Mouse (Mus musculus): ENCODE measurements around the gene Hacd1. TPM values are rescaled to one million over a fixed set of nuclear protein-coding genes. Genes with fewer than 3 reads are reported as not detected.

Gene Hacd1
- total RNA-seq, 1 experiment from 2014 or later: not detected

- no peak for ATAC-seq (replicated peaks; ENCODE audit: insufficient number of reproducible peaks, low FRiP score, low TSS enrichment, poor library complexity, severe bottlenecking)
Observed at GRCm38 (mm10) chr2:14043011-14043410, 12.9 kb downstream of the Hacd1 start.

DNA sequence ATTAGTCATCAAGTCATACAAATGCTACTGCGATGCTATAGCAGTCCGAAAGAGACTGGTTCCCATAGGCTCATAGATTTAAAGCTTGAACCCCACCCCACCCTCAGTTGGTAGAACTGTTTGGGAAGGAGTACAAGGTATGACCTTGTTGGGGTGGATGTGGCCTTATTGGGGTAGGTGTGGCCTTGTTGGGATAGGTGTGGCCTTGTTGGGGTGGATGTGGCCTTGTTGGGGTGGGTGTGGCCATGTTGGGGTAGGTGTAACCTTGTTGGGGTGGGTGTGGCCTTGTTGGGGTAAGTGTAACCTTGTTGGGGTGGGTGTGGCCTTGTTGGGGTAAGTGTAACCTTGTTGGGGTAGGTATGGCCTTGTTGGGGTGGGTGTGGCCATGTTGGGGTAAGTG is 14.7 kb downstream of the Hacd1 start:
- ATAC-seq (replicated peaks; ENCODE audit: insufficient number of reproducible peaks, low FRiP score, low TSS enrichment, poor library complexity, severe bottlenecking): no peak

GRCm38 (mm10) chr2:14019228-14019627 is 36.7 kb downstream of the Hacd1 start:
- no peak for ATAC-seq (replicated peaks; ENCODE audit: insufficient number of reproducible peaks, low FRiP score, low TSS enrichment, poor library complexity, severe bottlenecking)

DNA sequence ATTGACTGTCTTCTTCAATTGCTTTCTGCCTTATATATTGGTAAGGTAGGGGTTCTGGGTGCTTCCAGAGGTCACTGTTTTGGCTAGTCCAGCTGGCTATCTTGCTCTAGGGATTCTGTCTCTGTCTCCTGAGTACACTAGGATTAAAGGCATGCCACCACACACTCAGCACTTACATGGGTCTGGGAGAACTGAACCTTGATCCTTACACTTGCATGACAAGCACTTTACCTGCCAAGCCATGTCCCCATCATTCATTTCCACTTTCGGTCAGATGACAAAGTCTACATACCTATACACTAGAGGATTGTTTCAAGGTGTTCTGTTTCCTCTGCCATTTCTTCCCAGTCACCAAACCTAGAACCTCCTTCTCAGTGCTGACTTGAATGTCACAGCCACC is 50.8 kb downstream of the Hacd1 start:
- ATAC-seq (replicated peaks; ENCODE audit: insufficient number of reproducible peaks, low FRiP score, low TSS enrichment, poor library complexity, severe bottlenecking): no peak

DNA sequence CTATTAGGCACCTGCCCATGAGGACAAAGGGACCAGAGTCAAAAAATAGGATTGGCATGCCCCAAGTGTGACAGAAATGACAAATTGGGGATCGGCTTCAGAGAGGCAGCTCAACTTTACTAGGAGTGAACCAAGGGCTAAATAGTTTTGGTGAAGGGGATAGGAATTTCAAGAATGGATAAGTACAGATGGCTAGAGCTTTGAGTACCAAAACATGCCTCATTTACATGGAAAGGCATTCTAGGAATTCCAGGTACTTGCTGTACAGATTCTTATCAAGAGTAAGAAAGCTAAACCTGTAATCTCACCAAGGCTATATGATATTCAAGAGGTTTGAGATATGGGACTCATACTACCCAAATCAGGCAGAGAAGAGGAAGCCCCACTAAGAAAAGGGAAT is 95.8 kb downstream of the Hacd1 start:
- no peak for ATAC-seq (replicated peaks; ENCODE audit: insufficient number of reproducible peaks, low FRiP score, low TSS enrichment, poor library complexity, severe bottlenecking)

DNA sequence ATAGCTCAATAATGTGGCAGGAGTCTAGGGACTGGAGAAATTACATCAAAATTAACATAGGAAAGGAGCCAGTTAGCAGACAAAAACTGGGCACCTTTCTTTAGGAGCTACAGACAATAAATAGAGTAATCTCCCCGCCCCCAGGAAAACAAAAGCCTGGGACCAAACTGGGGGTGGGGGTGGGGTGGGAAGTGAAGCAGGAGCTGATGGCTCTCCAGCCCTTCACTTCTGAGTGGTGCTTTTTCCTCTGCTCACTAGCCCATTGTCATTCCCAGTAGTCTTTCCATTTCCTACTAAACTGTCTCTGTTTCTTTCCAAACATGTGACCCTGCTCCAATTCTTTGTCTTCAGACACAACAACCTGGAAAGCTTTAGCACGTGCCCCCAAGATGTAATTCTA is 99.5 kb downstream of the Hacd1 start:
- no peak for ATAC-seq (replicated peaks; ENCODE audit: insufficient number of reproducible peaks, low FRiP score, low TSS enrichment, poor library complexity, severe bottlenecking)

- ATAC-seq (replicated peaks; ENCODE audit: insufficient number of reproducible peaks, low FRiP score, low TSS enrichment, poor library complexity, severe bottlenecking): no peak
Observed at GRCm38 (mm10) chr2:13938118-13938517, 117.8 kb downstream of the Hacd1 start.

GRCm38 (mm10) chr2:13935343-13935742 is 120.6 kb downstream of the Hacd1 start:
- ATAC-seq (replicated peaks; ENCODE audit: insufficient number of reproducible peaks, low FRiP score, low TSS enrichment, poor library complexity, severe bottlenecking): no peak

GRCm38 (mm10) chr2:13932253-13932652 is 123.7 kb downstream of the Hacd1 start:
- ATAC-seq (replicated peaks; ENCODE audit: insufficient number of reproducible peaks, low FRiP score, low TSS enrichment, poor library complexity, severe bottlenecking): no peak

DNA sequence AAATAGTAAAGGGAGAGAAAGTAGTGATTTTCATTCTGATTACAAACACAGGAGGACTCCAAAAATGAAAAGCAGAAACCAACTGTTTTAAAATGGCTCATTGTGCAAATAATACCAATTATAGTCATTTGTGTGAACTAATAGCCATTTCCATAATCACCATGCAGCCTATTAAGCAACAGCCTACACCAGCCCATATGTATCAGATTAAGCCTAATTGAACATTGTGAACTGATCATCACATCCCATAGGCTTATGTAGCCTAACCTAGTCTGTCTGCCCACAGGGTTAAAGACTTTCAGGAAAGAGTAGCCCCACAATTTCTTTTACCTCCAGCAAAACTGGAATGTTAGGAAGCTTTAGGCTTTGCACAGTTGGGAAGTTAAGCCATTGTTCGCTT is 125.2 kb downstream of the Hacd1 start:
- ATAC-seq (replicated peaks; ENCODE audit: insufficient number of reproducible peaks, low FRiP score, low TSS enrichment, poor library complexity, severe bottlenecking): no peak

GRCm38 (mm10) chr2:13888568-13888967 is 167.4 kb downstream of the Hacd1 start:
- ATAC-seq (replicated peaks; ENCODE audit: insufficient number of reproducible peaks, low FRiP score, low TSS enrichment, poor library complexity, severe bottlenecking): no peak

GRCm38 (mm10) chr2:13857461-13857860 is 198.5 kb downstream of the Hacd1 start:
- ATAC-seq (replicated peaks; ENCODE audit: insufficient number of reproducible peaks, low FRiP score, low TSS enrichment, poor library complexity, severe bottlenecking): no peak

- ATAC-seq (replicated peaks; ENCODE audit: insufficient number of reproducible peaks, low FRiP score, low TSS enrichment, poor library complexity, severe bottlenecking): no peak
Observed at GRCm38 (mm10) chr2:13855510-13855909, 200.4 kb downstream of the Hacd1 start.

DNA sequence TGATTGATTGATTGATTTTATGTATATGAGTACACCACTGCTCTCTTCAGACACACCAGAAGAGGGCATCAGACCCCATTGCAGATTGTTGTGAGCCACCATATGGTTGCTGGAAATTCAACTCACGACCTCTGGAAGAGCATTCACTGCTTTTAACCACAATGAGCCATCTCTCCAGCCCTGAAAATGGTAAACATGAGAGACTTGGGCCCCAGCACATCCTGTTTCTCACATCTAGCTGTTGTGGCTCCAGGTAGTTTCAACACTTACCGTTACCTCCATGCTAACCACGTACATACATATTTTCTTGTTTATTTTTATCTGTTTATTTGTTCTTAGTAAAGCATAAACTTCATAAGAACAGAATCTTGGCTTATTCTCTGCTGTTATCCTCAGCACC is 219.6 kb downstream of the Hacd1 start:
- no peak for ATAC-seq (replicated peaks; ENCODE audit: insufficient number of reproducible peaks, low FRiP score, low TSS enrichment, poor library complexity, severe bottlenecking)

- ATAC-seq (replicated peaks; ENCODE audit: insufficient number of reproducible peaks, low FRiP score, low TSS enrichment, poor library complexity, severe bottlenecking): no peak
Observed at GRCm38 (mm10) chr2:13834989-13835388, 220.9 kb downstream of the Hacd1 start.

DNA sequence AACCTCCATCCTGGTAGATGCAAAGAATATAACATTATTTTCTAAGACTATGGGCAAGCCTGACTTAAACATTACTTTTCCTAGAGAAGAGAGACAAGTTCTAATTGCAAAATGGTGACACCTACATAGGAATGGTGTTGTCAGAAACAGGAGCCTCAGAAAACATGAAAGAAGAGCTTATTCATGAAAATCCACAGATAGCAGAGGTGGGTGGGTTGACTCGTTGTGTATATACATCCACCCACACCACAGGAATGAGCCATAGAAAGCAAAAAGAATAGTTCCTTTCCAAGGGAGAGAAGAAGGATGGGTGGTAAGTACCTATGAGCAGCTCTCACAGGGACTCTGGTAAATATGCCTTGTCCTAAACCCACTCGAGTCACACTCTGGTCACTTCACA is 239.3 kb downstream of the Hacd1 start:
- ATAC-seq (replicated peaks; ENCODE audit: insufficient number of reproducible peaks, low FRiP score, low TSS enrichment, poor library complexity, severe bottlenecking): no peak

DNA sequence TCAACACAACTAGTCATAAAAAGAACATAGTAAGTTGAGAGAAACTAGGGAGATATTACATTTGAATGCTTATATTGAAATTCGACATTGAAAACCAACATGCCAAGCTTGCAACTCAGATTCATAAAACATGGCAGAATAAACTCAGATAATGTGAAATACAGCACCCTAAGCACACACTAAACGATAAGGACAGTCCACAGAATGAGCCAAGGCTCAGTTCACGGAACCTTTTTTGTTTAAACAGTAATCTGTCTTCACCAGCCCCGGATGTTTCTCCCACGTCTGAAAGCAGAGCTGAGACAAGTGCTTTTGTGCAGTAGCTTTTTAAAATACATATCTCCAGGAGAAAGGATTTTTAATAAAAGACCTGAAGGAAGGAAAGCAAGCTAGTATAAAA is 247.3 kb downstream of the Hacd1 start:
- ATAC-seq (replicated peaks; ENCODE audit: insufficient number of reproducible peaks, low FRiP score, low TSS enrichment, poor library complexity, severe bottlenecking): no peak

DNA sequence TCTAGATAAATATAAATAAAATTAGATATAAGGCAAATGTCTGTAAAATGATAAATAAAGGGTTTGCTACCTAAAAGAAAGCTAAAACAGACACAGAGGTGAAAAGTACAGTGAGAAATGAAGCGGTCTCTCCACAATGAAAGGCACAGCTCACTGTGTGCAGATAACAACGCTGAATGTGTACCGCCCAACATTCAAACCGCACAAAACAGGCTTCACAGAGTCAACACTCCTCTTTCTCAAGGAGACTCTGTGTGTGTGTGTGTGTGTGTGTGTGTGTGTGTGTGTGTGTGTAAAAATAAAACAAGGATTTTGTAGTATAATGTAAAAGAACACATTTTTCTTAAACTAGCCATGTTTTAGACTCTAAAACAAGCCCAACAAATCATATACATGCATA is 247.9 kb downstream of the Hacd1 start:
- ATAC-seq (replicated peaks; ENCODE audit: insufficient number of reproducible peaks, low FRiP score, low TSS enrichment, poor library complexity, severe bottlenecking): no peak

DNA sequence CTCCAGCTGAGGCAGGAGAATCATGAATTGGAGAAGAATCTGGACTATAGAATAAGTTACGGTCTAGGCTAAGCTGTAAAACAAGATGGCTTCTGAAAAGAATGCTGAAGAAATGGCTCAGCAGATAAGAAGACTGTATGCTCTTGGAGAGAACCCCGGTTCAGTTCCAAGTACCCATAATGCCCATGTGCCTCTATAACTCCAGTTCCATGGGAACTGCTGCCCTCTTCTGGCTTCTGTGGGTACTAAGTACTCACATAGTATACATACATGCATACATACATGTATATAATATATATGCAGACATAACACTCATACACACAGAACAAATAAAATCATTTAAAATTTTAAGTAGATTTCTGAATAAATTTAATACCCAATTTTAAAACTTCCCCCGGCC is 249.8 kb downstream of the Hacd1 start:
- ATAC-seq (replicated peaks; ENCODE audit: insufficient number of reproducible peaks, low FRiP score, low TSS enrichment, poor library complexity, severe bottlenecking): no peak

DNA sequence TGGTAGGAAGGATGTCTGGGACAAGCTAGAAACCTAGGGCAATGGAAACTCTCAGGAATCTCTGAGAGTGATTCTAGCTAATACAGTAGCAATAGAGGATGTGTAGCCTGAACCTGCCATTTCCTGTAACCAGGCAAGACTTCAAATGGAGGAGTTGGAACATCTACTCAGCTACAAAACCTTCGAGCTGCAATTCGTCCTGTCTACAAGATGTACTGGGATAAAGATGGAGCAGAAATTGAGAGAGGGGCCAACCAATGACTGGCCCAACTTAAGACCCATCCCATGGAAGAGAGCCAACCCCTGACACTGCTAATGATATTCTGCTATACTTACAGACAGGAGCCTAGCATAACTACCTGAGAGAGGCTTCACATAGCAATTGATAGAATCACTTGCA is 255.3 kb downstream of the Hacd1 start:
- ATAC-seq (replicated peaks; ENCODE audit: insufficient number of reproducible peaks, low FRiP score, low TSS enrichment, poor library complexity, severe bottlenecking): no peak
